Mouse (Mus musculus) heart, postnatal 36 days (tissue): Measurements from ENCODE around the gene Chn2. TPM values are rescaled to one million over a fixed set of nuclear protein-coding genes. Genes with fewer than 3 reads are reported as not detected.
A peak's percentile ranks its signal among the peaks of the same experiment; 100 is the strongest.

Experiments used
- DNase-seq, 2 experiments: peaks; one replicate each; pipeline ENCODE4 v3.0.0; 2021 to 2022
- intact Hi-C: fragments of 180-260 bp; cut with DNase I; formaldehyde crosslinking; loops from one replicate; pipeline ENCODE4 v1.15.1; 2025
- total RNA-seq, 2 experiments: library from RNA; stranded (reverse); gene quantifications; 2 replicates each; pipeline ENCODE4 v1.2.3; 2021

Gene Chn2
- total RNA-seq, 2 experiments from 2014 or later: 2.6 to 3.2 TPM

- intact Hi-C loops: no loop called here
- no peak for DNase-seq
Observed at GRCm38 (mm10) chr6:54114412-54114811, 75.1 kb downstream of the Chn2 start.

- intact Hi-C loops: no loop called here
- DNase-seq: no peak
Observed at GRCm38 (mm10) chr6:54116299-54116698, 76.9 kb downstream of the Chn2 start.

- intact Hi-C loops: no loop called here
- DNase-seq: peak in 1 of 2 experiments; percentile 29
Observed at GRCm38 (mm10) chr6:54117001-54117591, 77.7 kb downstream of the Chn2 start.

GRCm38 (mm10) chr6:54118395-54118794, 79.0 kb downstream of the Chn2 start:
- intact Hi-C loops: no loop called here
- no peak for DNase-seq

- intact Hi-C loops: no loop called here
- DNase-seq: no peak
Observed at GRCm38 (mm10) chr6:54118897-54119296, 79.5 kb downstream of the Chn2 start.

- intact Hi-C loops: no loop called here
Observed at GRCm38 (mm10) chr6:54119461-54119860, 80.1 kb downstream of the Chn2 start.

GRCm38 (mm10) chr6:54119885-54120666, 80.7 kb downstream of the Chn2 start:
- intact Hi-C loops: no loop called here
- no peak for DNase-seq

More at GRCm38 (mm10) chr6:54119461-54119860, 80.1 kb downstream of the Chn2 start:
- DNase-seq: no peak

- no peak for DNase-seq
- intact Hi-C loops: no loop called here
Observed at GRCm38 (mm10) chr6:54120889-54121288, 81.5 kb downstream of the Chn2 start.

GRCm38 (mm10) chr6:54124519-54124918, 85.2 kb downstream of the Chn2 start:
- DNase-seq: no peak
- intact Hi-C loops: no loop called here

- no peak for DNase-seq
- intact Hi-C loops: no loop called here
Observed at GRCm38 (mm10) chr6:54125536-54125935, 86.2 kb downstream of the Chn2 start.

GRCm38 (mm10) chr6:54126225-54126992, 87.1 kb downstream of the Chn2 start:
- intact Hi-C loops: no loop called here

GRCm38 (mm10) chr6:54126993-54127697, 87.8 kb downstream of the Chn2 start:
- no peak for DNase-seq
- intact Hi-C loops: no loop called here

More at GRCm38 (mm10) chr6:54126225-54126992, 87.1 kb downstream of the Chn2 start:
- no peak for DNase-seq

GRCm38 (mm10) chr6:54128702-54129101, 89.3 kb downstream of the Chn2 start:
- intact Hi-C loops: no loop called here
- DNase-seq: no peak

GRCm38 (mm10) chr6:54129570-54129969, 90.2 kb downstream of the Chn2 start:
- no peak for DNase-seq
- intact Hi-C loops: no loop called here

- DNase-seq: no peak
- intact Hi-C loops: no loop called here
Observed at GRCm38 (mm10) chr6:54130881-54131280, 91.5 kb downstream of the Chn2 start.

GRCm38 (mm10) chr6:54132576-54132975, 93.2 kb downstream of the Chn2 start:
- intact Hi-C loops: no loop called here
- no peak for DNase-seq

GRCm38 (mm10) chr6:54133231-54133630, 93.9 kb downstream of the Chn2 start:
- DNase-seq: no peak
- intact Hi-C loops: no loop called here

GRCm38 (mm10) chr6:54138157-54138556, 98.8 kb downstream of the Chn2 start:
- no peak for DNase-seq
- intact Hi-C loops: no loop called here

- intact Hi-C loops: no loop called here
Observed at GRCm38 (mm10) chr6:54140488-54140887, 101.1 kb downstream of the Chn2 start.

GRCm38 (mm10) chr6:54141165-54141564, 101.8 kb downstream of the Chn2 start:
- no peak for DNase-seq
- intact Hi-C loops: no loop called here

More at GRCm38 (mm10) chr6:54140488-54140887, 101.1 kb downstream of the Chn2 start:
- no peak for DNase-seq
